Mouse (Mus musculus) brain, embryonic 14.5 days (tissue): ENCODE data around the gene Epo.

Experiments used
- CTCF ChIP-seq: fragments of 200-500 bp; IDR thresholded peaks from 2 replicates; pipeline ENCODE4 v1.5.1; 2012; ENCODE audit warnings: inconsistent platforms, mild to moderate bottlenecking, moderate library complexity, borderline replicate concordance; ENCODE audit not compliant: insufficient read depth, insufficient read length; ENCODE audit errors: extremely low read depth
- POLR2A ChIP-seq: fragments of 200-500 bp; IDR thresholded peaks from 2 replicates; pipeline ENCODE4 v1.6.1; 2012; ENCODE audit warnings: mild to moderate bottlenecking, inconsistent platforms, borderline replicate concordance; ENCODE audit not compliant: poor library complexity, insufficient read depth, insufficient read length, severe bottlenecking; ENCODE audit errors: extremely low read depth

GRCm38 (mm10) chr5:137569665-137570064, 36.6 kb upstream of the Epo start, which contains the start of gene Tfr2:
- TF ChIP-seq CTCF (no peak), POLR2A (no peak)
